Mouse (Mus musculus): ENCODE data around the gene Cep170b.

Cep170b gene

GRCm38 (mm10) chr12:112720216-112720615, at the start of gene Cep170b:
Gene Cep170b (plus strand): TSS chr12:112720455.
- no peak for DNase-seq (ENCODE audit: low spot score)

DNA sequence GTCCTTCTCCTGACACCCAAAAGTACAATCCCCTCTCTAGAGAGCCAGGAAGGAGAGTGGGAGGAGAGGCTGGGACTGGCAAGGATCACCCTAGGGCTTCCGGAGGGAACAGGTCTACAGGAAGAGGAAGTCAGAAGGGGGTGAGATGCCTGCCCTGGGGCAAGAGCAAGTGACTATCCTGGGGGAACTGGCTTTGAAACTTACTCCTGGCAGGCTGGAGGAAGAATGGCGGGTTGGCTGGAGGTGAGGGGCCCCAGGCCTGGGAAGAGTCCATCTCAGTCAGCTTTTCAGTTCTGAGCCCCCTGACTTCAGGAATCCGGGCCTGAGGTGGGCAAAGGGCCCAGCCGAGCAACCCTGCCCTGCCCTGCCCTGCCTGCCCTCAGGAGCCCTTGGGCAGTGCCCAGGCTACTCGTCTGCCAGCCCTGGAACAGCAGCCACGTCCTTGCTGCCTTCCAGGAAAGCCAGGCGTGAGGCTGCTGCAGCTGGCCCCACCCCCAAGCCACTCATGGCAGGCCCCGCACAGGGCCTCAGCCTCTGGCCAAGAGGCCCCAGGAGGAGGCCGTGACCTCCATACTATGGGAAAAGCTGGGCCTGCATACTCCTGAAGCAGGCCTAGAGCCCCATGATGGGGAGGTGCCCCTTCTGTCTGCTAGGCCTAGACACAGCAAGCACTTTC, 49.4 kb upstream of the Cep170b start:
- DNase-seq (ENCODE audit: low spot score): no peak

DNA sequence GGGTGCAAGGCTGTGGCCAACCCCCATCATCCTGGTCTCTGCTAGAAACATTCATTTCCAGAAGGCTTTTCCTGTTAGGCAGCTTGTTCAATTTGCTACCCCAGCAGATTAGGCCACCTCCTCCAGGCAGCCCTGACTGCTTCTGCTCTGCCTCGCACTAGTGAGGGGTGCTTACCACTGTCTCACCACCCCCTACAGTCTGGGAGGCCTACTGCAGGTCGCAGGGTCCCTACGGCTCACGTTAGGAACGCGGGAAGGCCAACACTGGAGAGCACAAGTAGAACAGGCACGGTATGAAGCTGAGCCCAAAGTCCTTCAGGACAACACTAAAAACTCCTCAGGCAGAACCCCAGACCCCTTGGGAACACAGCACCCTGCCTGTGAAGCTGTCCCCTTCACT, 48.4 kb upstream of the Cep170b start:
- no peak for DNase-seq (ENCODE audit: low spot score)

- no peak for DNase-seq (ENCODE audit: low spot score)
Observed at GRCm38 (mm10) chr12:112672744-112673575, 47.3 kb upstream of the Cep170b start.

GRCm38 (mm10) chr12:112673576-112674091, 46.6 kb upstream of the Cep170b start:
- DNase-seq (ENCODE audit: low spot score): no peak

- DNase-seq (ENCODE audit: low spot score): no peak
Observed at GRCm38 (mm10) chr12:112674132-112675011, 45.9 kb upstream of the Cep170b start, which contains the start of gene Akt1. Gene Akt1 (minus strand): TSS chr12:112674884.

GRCm38 (mm10) chr12:112675245-112676035, 44.8 kb upstream of the Cep170b start:
- DNase-seq (ENCODE audit: low spot score): no peak

GRCm38 (mm10) chr12:112677076-112677475, 43.2 kb upstream of the Cep170b start:
- no peak for DNase-seq (ENCODE audit: low spot score)

- DNase-seq (ENCODE audit: low spot score): no peak
Observed at GRCm38 (mm10) chr12:112677943-112678554, 42.2 kb upstream of the Cep170b start.

DNA sequence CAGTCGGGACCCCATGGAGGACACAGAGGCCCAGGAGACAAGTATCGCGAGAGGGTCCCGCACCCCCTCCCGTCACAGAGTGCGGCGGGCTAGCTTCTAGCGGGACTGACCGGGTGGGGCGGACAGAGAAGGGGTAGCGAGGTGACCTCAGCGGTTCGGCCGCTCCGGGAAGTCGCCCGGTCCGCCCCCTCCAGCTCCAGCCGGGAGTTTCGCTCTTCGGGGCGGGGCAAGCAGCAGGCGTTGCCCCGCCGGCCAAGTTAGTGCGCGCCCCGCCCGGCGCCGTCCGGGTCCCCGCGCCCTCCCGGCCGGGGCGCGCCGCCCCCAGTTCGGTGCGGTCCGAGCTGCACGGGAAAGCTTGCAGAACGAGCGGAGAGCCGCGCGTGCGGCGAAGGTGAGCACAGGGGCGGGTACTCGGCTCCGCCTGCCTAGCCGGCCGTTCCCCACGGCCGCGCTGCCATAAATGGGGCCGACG, 41.7 kb upstream of the Cep170b start, which contains the start of gene Zbtb42:
Gene Zbtb42, plus strand, starts transcription at position 274 of the 472 bp plus-strand sequence.
- DNase-seq (ENCODE audit: low spot score): no peak

GRCm38 (mm10) chr12:112679027-112679996, 40.9 kb upstream of the Cep170b start:
- DNase-seq (ENCODE audit: low spot score): peak; percentile 48

DNA sequence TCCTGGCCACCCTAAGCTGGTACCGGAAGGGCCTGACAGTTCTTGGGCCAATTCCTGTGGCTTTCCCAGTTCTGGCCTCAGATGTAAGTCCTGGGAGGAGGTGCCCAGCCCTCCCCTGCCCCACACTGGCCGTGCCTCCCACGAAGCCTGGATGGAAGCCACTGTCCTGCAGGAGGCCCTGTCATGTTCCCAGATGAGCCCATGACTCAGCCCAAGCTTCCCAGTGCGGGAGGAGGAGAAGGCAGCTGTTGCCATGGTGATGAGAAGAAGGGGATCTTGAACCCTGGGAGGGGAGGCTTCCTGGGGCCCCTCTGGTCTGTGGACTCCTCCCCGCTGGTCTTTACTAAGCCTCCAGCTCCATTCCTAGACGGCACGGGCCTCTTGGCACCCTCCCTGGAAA, 36.9 kb upstream of the Cep170b start:
- no peak for DNase-seq (ENCODE audit: low spot score)

DNA sequence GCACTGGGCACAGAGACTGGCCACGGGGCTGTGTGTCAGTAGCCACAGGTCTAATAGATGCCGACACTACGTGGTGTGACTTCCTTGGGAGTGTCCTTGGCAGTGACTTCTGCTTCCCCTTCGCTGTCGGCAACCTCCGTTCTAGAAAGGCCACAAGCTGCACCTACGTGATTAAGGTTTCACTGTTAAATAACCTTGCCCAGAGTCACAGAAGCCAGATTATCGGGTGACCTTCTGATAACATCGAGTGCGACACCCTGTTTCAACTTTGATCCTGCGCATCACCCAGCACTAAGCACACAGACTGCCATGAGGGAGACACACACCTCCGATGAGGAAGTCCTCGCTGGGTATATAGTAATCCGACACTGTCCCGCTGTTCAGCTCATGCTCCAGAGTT, 31.8 kb upstream of the Cep170b start:
- DNase-seq (ENCODE audit: low spot score): no peak

DNA sequence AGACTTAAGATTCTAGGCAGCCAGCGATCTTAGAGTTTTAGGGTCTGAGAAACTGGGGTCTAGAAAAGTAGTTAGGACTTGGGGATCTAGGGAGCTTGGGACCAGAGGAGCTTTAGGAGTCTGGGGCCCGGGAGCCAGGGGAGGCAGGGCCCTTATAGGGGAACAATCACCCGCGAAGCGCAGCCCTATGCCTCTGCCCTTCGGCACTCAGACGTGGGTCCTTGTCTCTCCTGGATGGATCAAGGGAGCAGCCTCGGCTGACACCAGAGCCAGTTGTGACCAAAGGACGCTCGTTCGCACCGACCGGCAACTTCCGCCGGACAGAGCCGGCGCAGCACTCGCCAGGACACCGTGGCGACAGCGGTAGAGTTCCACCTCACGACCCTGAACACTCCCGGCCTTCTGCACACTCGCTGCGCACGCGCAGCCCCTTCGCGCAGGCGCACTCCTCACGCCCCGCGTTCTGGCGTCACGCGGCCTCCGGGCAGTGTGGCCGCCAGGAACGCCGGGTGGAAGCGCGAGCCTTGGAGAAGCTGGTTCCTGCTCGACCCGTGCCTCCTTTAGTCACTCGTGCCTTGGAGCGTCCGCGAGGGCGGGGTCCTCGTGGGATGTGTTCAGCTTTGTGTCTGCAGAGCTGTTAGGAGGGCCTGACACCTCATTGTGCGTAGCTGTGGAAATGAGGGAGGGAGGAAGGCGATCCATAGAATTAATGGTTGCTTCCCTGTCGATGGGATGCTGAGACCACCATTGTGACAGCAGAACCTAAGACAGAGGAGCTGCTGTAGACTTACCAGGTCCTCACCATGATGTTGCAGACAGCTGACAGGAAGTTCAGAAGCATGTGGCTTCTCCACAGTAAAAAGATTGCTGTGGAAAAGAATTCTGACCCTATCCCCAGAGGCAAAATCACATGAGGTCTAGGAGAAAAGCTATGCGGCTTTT, 26.8 kb upstream of the Cep170b start:
- DNase-seq (ENCODE audit: low spot score): peak; percentile 82

DNA sequence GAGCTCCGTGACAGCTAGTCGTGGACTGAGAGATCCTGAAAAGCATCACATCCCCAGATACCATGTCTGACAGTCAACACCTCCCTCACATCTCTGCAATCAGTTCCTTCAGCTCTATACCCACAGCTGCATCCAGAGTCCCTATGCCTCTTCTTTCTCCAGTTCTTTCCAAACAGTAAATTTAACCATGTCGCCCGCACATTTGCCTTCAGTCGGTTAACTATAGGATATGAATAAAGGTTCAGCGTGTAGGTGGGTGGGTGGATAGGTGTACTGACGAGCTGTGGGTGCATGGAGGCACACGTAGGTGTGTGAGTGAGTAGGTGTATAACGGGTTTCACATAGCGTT, 26.2 kb upstream of the Cep170b start:
- no peak for DNase-seq (ENCODE audit: low spot score)

DNA sequence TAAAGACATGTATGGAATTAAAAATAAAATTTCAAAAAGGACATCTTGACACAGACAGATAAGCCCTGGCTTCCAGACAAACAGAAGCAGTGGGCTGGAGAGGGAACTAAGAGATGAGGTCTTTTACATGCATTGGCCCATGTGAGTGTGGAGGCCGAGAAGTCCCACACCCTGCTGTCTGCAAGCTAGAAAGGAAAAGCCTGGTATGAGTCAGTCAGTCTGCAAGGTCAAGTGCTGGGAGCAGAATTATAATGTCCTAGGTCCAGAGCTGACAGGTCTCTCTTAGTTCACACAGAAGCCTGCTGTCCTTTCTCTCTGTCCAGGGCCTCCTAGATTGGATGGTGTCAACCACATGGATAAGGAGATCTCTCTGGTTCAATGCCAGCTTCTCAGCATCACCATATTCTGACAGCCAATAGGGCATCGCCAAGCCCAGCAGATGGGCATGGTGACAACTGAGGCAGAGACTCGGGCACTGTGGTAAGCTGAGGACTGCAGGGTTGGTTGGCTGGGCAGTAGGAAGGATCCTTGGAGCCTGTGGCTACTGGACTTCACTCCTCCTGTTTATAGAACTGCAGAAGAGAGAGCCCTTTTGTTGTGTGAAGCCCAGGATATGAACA, 23.3 kb upstream of the Cep170b start:
- no peak for DNase-seq (ENCODE audit: low spot score)

DNA sequence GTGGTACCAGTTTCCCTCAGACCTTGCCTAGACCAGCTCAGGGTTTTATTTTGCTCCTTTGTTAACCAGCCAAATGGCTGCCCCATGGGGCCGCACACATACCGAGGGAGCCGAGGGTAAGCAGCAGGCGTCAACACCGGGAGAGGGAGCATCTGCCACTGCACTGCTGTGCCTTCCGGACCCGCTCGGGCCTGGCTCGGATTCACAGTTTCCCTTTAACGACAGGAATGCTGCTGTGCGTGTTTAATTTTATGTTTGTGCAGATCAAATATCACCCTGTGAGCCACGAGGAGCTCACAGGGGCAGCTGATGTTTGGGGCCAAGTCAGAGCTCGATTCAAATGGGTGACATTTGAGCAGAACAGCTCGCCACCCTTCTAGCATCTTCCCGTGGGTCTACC, 19.7 kb upstream of the Cep170b start:
- DNase-seq (ENCODE audit: low spot score): no peak
